Mouse (Mus musculus): ENCODE results near the gene Ifit3.
"Not testable (repeated sequence)": the region's sequence is repeated elsewhere in the genome, so short reads cannot be mapped to it uniquely, and the experiment has no call there.

- TF ChIP-seq CTCF, EP300 (IDR thresholded peaks at IDR 0.05; ENCODE audit: low read depth): not testable (repeated sequence)
Observed at GRCm38 (mm10) chr19:34585740-34586458, 2.6 kb downstream of the Ifit3 start.

Data from liver, embryonic 14.5 days (tissue).